Mouse (Mus musculus): ENCODE data around the gene Pde2a. TPM values are rescaled to one million over a fixed set of nuclear protein-coding genes. Genes with fewer than 3 reads are reported as not detected.
A peak's percentile ranks its signal among the peaks of the same experiment; 100 is the strongest.

Pde2a gene
- total RNA-seq, 2 experiments from 2014 or later, result 113 to 120 TPM

DNA sequence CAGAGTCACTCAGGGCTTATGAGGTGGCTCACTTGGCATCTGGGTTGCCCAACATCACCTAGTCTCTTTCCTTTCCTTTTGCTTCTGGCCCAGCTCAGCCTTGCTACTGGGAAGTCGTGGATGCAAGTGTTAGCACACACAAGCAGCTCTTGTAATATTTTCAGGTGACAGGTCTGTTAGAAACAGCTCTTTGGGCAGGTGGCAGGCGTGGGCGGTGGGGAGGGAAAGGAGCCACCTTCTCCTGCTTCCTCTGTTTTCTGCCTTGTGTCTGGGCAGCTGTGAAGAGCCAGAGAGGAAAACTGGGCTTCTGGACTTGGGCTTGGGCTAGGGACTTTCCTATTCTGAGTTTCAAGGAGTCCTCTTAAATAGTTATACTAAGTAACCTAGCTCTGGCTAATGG is 54.5 kb downstream of the Pde2a start:
- no peak for DNase-seq

GRCm38 (mm10) chr7:101476493-101476892 is 55.0 kb downstream of the Pde2a start:
- DNase-seq, result no peak

- DNase-seq, result no peak
These were observed 55.7 kb downstream of the Pde2a start for GRCm38 (mm10) chr7:101477200-101477599.

DNA sequence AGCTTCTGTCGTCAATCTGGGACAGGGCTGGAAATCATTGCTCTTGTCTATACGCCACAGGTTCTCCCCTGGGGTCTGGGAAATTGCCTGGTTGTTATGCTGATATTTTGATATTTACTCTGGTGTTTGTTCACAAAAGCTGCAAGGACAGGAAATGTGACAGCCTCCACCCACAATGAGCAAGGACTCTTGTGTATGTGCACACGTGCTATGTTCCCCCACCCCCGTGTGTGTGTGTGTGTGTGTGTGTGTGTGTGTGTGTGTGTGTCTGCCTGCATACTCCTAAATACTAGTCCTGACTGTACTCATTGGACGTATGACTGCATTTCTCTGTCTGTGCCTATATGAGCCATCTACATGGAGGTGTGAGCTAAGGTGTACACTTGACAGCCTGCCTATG is 56.6 kb downstream of the Pde2a start:
- no peak for DNase-seq

- DNase-seq, result no peak
These were observed 58.4 kb downstream of the Pde2a start for GRCm38 (mm10) chr7:101479841-101480240.

DNA sequence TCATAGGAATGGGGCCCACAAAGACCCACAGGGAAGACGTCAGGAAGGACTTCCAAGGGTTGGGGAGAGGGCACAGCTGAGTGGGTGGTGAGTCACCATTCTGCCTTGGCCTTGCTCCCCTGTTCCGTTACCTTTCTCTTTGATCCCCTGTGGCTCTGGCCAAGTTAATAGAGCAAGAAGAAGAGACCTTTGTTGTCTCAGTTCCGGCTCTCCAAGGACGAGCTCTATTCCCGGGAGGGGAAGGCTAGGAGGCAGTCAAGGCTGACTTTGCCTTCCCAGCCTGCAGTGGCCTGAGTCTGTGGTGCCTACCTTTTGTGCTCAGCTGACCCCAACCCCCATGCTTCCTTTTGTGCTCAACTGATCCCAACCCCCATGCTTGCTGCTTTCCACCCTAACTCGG is 59.2 kb downstream of the Pde2a start:
- DNase-seq, result peak; percentile 69

GRCm38 (mm10) chr7:101481872-101482498 is 60.5 kb downstream of the Pde2a start:
- DNase-seq, result peak; percentile 61

GRCm38 (mm10) chr7:101482499-101483081 is 61.1 kb downstream of the Pde2a start:
- no peak for DNase-seq

DNA sequence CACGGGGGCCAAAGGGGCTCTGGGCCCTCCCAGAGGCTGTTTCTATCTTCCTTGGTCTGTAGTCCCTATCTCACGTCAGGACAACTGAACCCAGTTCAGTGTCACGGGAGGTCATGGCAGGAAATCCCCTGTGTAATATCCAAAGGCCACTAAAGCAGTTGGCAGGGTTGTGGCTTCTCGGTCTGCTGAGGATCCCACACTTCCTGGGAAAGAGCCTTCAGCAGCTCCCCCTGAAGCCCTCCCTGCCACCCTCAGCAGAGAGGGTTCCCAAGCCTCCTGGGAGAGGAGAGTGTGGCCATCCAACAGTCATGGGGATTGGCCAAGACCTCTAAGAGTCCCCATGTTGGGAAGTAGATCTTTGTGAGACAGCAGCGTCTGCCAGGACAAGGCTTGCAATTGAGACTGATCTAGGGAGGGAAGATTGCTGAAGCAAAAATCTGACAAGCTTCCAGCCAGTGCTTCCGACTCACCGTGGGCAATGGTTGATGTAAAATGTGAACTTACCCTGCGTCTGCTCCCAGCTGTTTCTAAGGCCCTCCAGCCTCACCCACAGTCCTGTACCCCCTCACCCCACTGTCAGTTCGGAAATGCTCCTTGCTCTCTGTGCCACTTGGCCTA is 62.1 kb downstream of the Pde2a start:
- DNase-seq, result no peak

DNA sequence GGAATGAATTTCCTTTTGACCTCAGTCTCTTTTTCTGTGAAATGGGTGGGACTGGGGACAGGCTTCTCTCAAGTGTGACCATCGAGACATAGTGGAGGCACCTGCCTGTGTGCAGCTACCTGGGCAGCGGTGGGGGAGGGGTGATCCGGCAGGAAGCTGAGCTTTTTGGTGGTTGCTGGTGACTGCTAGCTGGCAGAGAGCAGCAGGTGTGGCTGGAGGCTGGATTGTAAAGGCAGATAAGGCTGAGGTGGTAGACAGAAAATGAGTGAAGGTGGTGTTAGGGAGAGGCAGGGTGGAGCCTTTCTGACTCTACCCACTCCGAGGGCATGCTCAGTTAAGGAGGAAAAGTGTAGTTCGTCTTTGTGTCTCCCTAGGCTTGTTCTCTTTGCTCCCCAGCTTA is 65.6 kb downstream of the Pde2a start:
- no peak for DNase-seq

DNA sequence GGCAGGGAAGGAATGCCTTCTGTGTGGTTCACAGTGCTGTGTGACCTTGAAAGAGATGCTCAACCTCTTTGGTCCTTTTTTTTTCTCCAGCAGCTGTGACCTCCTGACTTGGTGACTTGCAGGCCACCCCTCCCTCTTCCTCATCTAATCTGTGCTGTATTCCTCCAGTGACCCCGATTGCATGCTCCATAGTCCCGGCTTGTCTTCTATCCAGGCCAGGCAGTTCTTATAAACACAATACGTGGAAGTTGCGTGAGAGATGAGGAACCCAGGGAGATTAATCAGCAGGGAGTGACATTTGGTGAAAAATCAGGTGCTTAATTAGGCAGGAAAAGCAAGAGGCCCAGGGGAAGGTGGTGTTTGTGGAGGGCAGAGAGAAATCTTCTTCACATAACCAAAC is 69.5 kb downstream of the Pde2a start:
- no peak for DNase-seq

GRCm38 (mm10) chr7:101498385-101498784 is 76.9 kb downstream of the Pde2a start:
- no peak for DNase-seq

DNA sequence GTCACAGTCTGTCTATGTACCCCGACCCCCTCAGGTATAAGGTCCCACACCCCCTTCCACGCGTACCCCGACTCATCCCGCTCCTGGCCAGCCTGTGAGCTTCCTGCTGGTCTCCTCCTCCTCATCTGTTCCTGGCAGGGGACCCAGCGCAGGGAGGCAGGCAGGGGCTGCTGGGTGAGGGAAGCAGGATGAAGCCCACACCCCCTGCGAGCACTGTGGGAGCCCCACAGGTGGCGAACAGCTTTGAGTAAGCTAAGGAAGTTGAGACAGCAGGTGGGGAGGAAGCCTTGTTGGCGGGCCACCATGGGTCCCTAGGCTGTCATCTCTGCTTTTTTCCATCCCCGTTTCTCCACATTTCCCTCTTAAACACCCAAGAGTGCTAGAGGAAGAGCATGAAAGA is 77.8 kb downstream of the Pde2a start:
- peak; percentile 5 for DNase-seq

DNA sequence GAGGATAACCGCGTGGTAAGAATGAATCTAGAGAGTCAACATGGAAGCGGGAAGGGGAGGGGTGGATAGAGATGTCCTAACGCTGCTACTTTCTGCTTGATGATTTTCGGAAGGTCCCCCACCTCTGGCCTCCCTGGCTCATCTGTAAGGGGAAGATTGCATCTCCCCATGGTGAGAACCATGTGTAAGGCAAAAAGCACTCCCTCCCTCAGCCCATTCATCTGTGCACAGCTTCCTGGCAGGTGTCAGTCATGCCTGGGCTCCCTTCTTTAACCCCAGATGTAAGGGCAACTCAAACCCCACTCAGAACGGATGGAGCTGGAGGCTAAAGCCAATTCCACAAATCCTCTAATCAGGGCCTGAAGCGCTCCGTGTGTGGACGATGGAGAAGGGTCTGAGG is 78.2 kb downstream of the Pde2a start:
- DNase-seq, result no peak

DNA sequence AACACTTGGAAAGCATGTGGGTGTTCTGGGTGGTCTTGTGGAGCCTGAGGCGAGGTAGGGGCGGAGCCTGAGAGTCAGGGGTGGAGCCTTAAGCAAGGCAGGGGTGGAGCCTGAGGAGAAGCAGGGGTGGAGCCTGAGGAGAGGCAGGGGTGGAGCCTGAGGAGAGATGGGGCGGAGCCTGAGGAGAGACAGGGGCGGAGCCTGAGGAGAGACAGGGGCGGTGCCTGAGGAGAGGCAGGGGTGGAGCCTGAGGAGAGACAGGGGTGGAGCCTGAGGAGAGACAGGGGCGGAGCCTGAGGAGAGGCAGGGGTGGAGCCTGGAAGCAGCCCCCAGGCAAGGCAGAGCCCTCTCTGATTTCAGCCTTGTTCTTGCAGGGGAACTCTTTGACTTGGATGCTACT is 79.7 kb downstream of the Pde2a start:
- no peak for DNase-seq

DNA sequence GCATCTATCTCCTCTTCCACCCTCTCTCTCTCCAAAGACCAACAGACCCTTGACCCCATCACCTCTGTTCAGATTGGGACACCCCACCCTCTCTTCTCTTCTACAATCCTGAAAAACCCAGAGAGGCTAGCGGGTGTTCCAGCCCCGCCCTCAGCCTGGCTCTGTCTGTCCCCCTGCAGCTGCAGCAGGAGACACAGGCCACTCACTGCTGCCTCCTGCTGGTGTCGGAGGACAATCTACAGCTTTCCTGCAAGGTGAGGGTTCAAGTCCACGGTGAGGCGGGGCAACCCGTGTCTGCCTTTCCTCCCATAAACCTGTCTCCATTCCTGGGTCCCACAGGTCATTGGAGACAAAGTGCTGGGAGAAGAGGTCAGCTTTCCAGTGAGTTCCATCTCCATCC is 80.2 kb downstream of the Pde2a start:
- DNase-seq, result peak; percentile 46

- DNase-seq, result peak; percentile 79
These were observed 81.9 kb downstream of the Pde2a start for GRCm38 (mm10) chr7:101503351-101503750.

GRCm38 (mm10) chr7:101503803-101504202 is 82.3 kb downstream of the Pde2a start:
- no peak for DNase-seq

GRCm38 (mm10) chr7:101504507-101504906 is 83.0 kb downstream of the Pde2a start:
- peak; percentile 55 for DNase-seq

DNA sequence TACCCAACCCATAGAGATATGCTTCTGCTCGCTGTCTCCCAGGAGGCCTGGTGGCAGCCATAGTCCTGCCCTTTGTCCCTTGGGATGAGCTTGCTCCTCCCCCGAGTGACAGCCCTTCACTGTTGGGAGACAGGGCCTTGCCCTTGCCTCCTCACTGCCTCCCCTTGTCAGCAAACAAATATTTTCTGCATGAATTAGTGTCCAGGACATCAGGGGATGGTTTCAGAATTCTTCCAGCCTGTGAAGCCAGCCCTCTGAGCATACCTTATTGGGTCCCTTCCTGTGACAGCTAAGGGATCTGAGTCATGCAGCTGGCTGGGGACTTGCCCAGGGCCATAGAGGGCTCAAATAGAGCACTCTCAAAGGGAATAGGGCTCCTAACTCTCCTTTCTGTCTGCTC is 87.7 kb downstream of the Pde2a start:
- peak; percentile 33 for DNase-seq

DNA sequence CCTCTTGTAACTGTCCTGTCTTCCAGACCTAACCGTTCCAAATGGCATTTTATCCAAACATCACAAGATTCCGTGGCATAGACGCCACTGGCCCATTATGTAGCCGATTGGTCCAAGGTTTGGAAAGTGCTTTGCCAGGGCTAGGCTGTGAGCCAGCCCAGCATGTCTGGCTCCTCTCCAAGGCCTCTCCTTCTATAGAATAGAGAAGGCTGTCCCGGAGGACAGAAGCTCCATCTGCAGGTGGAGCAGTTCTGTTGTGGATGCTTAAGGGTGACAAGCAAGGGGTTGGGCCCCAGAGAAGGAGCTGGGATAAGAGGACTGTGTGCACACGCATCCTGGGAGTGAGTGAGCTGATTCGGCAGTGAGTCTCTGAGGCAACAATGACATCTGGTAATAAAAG is 92.2 kb downstream of the Pde2a start:
- DNase-seq, result peak; percentile 49

DNA sequence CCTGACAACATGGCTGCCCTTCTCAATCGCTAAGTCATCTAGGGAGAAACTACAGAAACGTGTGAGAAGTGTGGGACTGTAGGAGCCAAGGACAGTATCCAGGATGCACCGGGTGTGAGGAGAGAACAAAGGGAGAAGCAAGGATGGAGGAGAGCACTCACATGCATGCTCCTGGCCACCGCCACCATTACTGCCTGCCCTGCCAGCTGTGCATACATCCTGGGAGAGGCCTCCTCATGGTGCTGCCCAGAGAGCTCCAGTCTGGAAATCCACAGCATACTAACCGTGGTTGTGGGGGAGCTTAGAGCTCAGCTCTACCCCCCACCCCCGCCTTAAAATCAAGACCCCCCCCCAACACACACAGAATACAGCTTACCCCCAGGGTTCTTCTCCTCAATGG is 93.3 kb downstream of the Pde2a start:
- DNase-seq, result no peak

GRCm38 (mm10) chr7:101515295-101515694 is 93.8 kb downstream of the Pde2a start:
- no peak for DNase-seq

GRCm38 (mm10) chr7:101516460-101516859 is 95.0 kb downstream of the Pde2a start:
- DNase-seq, result no peak
